Mouse (Mus musculus) CH12.LX (cell line): ENCODE results near the gene Flad1. TPM values are rescaled to one million over a fixed set of nuclear protein-coding genes. Genes with fewer than 3 reads are reported as not detected.

Experiments used
- DNase-seq: peaks from one replicate; pipeline ENCODE4 v3.0.0-alpha.2; 2013; ENCODE audit errors: extremely low read depth
- H3K27ac ChIP-seq: 2 replicates; pipeline ENCODE4 v1.5.1; 2012; ENCODE audit warnings: low read depth, mild to moderate bottlenecking, control low read depth, moderate library complexity; ENCODE audit not compliant: insufficient read depth
- H3K27me3 ChIP-seq: replicated peaks from 2 replicates; pipeline ENCODE3; 2012; ENCODE audit warnings: inconsistent platforms
- H3K36me3 ChIP-seq, 2 experiments: replicated peaks in 1 of 2; 2 replicates each; pipeline versions ENCODE3 to v1.6.1; 2012; ENCODE audit warnings: inconsistent platforms in 1 of 2, low read length in 1 of 2, mild to moderate bottlenecking in 1 of 2, mixed read lengths in 1 of 2, moderate library complexity in 1 of 2; ENCODE audit not compliant: control insufficient read depth in 1 of 2, insufficient read depth in 1 of 2
- H3K4me1 ChIP-seq, 2 experiments: 2 replicates each; pipeline ENCODE4 v1.6.1; 2012; ENCODE audit warnings: inconsistent platforms in 1 of 2, moderate library complexity in 1 of 2; ENCODE audit not compliant: insufficient read depth in 2 of 2, control insufficient read depth in 1 of 2
- H3K4me2 ChIP-seq: 2 replicates; pipeline ENCODE4 v1.6.1; 2012; ENCODE audit warnings: low read depth, mild to moderate bottlenecking, control low read depth; ENCODE audit not compliant: poor library complexity, insufficient read depth, severe bottlenecking
- H3K4me3 ChIP-seq, 3 experiments: fragments of 150-350 bp in 1 of 3; sonication (generic) in 1 of 3; replicated peaks in 1 of 3; 2 replicates each; pipeline versions ENCODE3 to v1.5.1; 2011 to 2012; ENCODE audit warnings: low read depth in 2 of 3, low read length in 2 of 3, mild to moderate bottlenecking in 2 of 3, moderate library complexity in 2 of 3, control low read depth in 1 of 3, improper control_type of control experiment in 1 of 3, inconsistent platforms in 1 of 3, mixed read lengths in 1 of 3; ENCODE audit not compliant: poor library complexity in 1 of 3
- H3K79me2 ChIP-seq: replicated peaks from 2 replicates; pipeline ENCODE4 v1.6.1; 2012; ENCODE audit warnings: mild to moderate bottlenecking, moderate library complexity; ENCODE audit not compliant: control insufficient read depth, poor library complexity, insufficient read depth, severe bottlenecking; ENCODE audit errors: extremely low read depth
- H3K9ac ChIP-seq: 2 replicates; pipeline ENCODE4 v1.6.1; 2012; ENCODE audit warnings: low read depth, mild to moderate bottlenecking, control low read depth, moderate library complexity; ENCODE audit not compliant: insufficient read depth
- H3K9me3 ChIP-seq: replicated peaks from 2 replicates; pipeline ENCODE3; 2012; ENCODE audit warnings: low read length, inconsistent platforms, mixed read lengths
- BHLHE40 ChIP-seq: IDR thresholded peaks from 2 replicates; pipeline ENCODE4 v1.6.1; 2011; ENCODE audit warnings: mild to moderate bottlenecking, low read depth, low read length, improper control_type of control experiment
- CTCF ChIP-seq, 2 experiments: IDR thresholded peaks in 1 of 2; conservative IDR thresholded peaks in 1 of 2; 2 replicates each; pipeline ENCODE4 v1.5.1; 2011 to 2012; ENCODE audit warnings: low read depth in 2 of 2, low read length in 2 of 2, improper control_type of control experiment in 1 of 2, inconsistent platforms in 1 of 2, mild to moderate bottlenecking in 1 of 2, moderate library complexity in 1 of 2
- E2F4 ChIP-seq: IDR thresholded peaks from 2 replicates; pipeline ENCODE4 v1.6.1; 2011; ENCODE audit warnings: low read depth, low read length, improper control_type of control experiment; ENCODE audit not compliant: insufficient replicate concordance
- ELF1 ChIP-seq: IDR thresholded peaks from 2 replicates; pipeline ENCODE4 v1.6.1; 2014; ENCODE audit warnings: low read depth, mild to moderate bottlenecking, inconsistent platforms, low read length, improper control_type of control experiment
- JUND ChIP-seq: conservative IDR thresholded peaks from 2 replicates; pipeline ENCODE4 v1.6.1; 2011; ENCODE audit warnings: low read depth, low read length, improper control_type of control experiment
- KAT2A ChIP-seq: IDR thresholded peaks from 2 replicates; pipeline ENCODE4 v1.6.1; 2012; ENCODE audit warnings: low read length, improper control_type of control experiment, inconsistent platforms; ENCODE audit not compliant: insufficient replicate concordance
- MAFK ChIP-seq: IDR thresholded peaks from 2 replicates; pipeline ENCODE4 v1.6.1; 2011; ENCODE audit warnings: low read length, improper control_type of control experiment; ENCODE audit not compliant: insufficient replicate concordance
- MAZ ChIP-seq: IDR thresholded peaks from 2 replicates; pipeline ENCODE4 v1.6.1; 2012; ENCODE audit warnings: low read depth, mild to moderate bottlenecking, inconsistent platforms, low read length, improper control_type of control experiment, moderate library complexity
- MEF2A ChIP-seq: IDR thresholded peaks from 2 replicates; pipeline ENCODE4 v1.6.1; 2014; ENCODE audit warnings: low read depth, mild to moderate bottlenecking, inconsistent platforms, low read length, improper control_type of control experiment, borderline replicate concordance
- MXI1 ChIP-seq: IDR thresholded peaks from 2 replicates; pipeline ENCODE4 v1.6.1; 2011; ENCODE audit warnings: mild to moderate bottlenecking, low read depth, low read length, improper control_type of control experiment
- MYC ChIP-seq: IDR thresholded peaks from 2 replicates; pipeline ENCODE4 v1.6.1; 2011; ENCODE audit warnings: low read depth, mild to moderate bottlenecking, improper control_type of control experiment, low read length
- NELFE ChIP-seq: IDR thresholded peaks from 2 replicates; pipeline ENCODE4 v1.6.1; 2011; ENCODE audit warnings: low read depth, low read length, improper control_type of control experiment
- PAX5 ChIP-seq: IDR thresholded peaks from 2 replicates; pipeline ENCODE4 v1.6.1; 2012; ENCODE audit warnings: low read length, inconsistent platforms, mixed read lengths
- POLR2AphosphoS2 ChIP-seq: IDR thresholded peaks from 2 replicates; pipeline ENCODE4 v1.6.1; 2011; ENCODE audit warnings: low read depth, low read length, improper control_type of control experiment
- RCOR1 ChIP-seq: conservative IDR thresholded peaks from 2 replicates; pipeline ENCODE4 v1.6.1; 2012; ENCODE audit warnings: low read depth, mild to moderate bottlenecking, inconsistent platforms, low read length, improper control_type of control experiment
- SMC3 ChIP-seq: IDR thresholded peaks from 2 replicates; pipeline ENCODE4 v1.6.1; 2011; ENCODE audit warnings: low read depth, low read length, improper control_type of control experiment
- TCF12 ChIP-seq: IDR thresholded peaks from 2 replicates; pipeline ENCODE4 v1.6.1; 2014; ENCODE audit warnings: low read depth, mild to moderate bottlenecking, inconsistent platforms, low read length, improper control_type of control experiment
- USF2 ChIP-seq: conservative IDR thresholded peaks from 2 replicates; pipeline ENCODE4 v1.6.1; 2011; ENCODE audit warnings: low read depth, low read length, improper control_type of control experiment
- ZC3H11A ChIP-seq: IDR thresholded peaks from 2 replicates; pipeline ENCODE4 v1.6.1; 2012; ENCODE audit warnings: low read depth, mild to moderate bottlenecking, inconsistent platforms, low read length, improper control_type of control experiment
- ZMIZ1 ChIP-seq: IDR thresholded peaks from 2 replicates; pipeline ENCODE4 v1.6.1; 2012; ENCODE audit warnings: low read depth, mild to moderate bottlenecking, inconsistent platforms, low read length, improper control_type of control experiment
- ZNF384 ChIP-seq: IDR thresholded peaks from 2 replicates; pipeline ENCODE4 v1.6.1; 2012; ENCODE audit warnings: low read depth, low read length, improper control_type of control experiment, inconsistent platforms
- dilution Hi-C: fragments of 300-500 bp; cut with MboI; formaldehyde crosslinking; loops from 2 replicates; pipeline ENCODE4 v1.14.3; 2020; ENCODE audit warnings: low sequenced_read_pairs; ENCODE audit not compliant: extremely low pct_unique_long_range_greater_than_20kb, extremely low pct_ligation_motif_present
- in situ Hi-C: fragments of 300-500 bp; cut with MboI; formaldehyde crosslinking; loops from 3 replicates; pipeline ENCODE4 v1.14.3; 2019; ENCODE audit warnings: low sequenced_read_pairs, low pct_ligation_motif_present, low pct_unique_long_range_greater_than_20kb, mixed read lengths
- polyA plus RNA-seq: library from polyadenylated mRNA; unstranded; fragments of >175 nt; gene quantifications from 2 replicates; pipeline ENCODE4 v1.2.1, GENCODE M21; 2012; ENCODE audit warnings: low read depth; ENCODE audit not compliant: insufficient read length
- total RNA-seq, 2 experiments: library from RNA; depleted of rRNA; stranded (reverse); fragments of 300-350 nt in 1 of 2; fragments of >200 nt in 1 of 2; gene quantifications; 2 replicates each; pipeline ENCODE4 v1.2.3; 2012 to 2014

Gene Flad1
- total and polyA plus RNA-seq, 3 experiments = 26.0 to 31.1 (median 26.9) TPM

DNA sequence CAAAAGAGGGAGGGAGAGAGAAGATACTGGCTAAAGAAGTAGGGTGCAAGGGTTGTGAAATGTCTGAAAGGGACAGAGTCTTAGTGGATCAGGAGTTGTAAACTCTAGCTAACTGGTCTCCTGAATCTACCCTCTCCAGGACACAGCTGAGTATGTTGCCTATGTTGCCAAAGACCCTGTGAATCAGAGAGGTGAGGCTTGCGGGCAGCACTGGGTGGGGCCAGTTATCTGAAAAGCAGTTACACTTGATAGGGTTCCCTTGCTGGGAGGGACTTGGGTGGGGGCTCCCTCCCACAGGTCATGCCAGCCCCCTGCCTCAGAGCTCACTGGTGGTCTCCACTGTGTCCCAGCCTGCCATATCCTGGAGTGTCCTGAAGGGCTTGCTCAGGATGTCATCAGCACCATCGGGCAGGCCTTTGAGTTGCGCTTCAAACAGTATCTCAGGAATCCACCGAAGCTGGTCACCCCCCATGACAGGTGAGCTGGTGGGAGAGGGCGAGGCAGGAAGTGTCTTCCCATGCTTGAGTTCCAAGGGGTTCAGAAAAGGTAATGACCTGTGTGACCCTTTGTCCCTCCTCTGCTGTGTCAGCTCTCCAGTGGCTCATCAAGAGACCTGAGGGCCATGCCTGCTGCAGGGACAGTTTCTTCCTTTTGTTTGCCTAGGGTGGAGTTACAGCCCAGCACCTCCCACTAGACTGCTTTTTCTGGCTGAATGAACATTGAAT lies 12.9 kb upstream of the Flad1 start:
- Histone ChIP-seq H3K4me2 (no peak overlapping the region), H3K79me2 (peaks cover 21% of the 10 kb centered on the region), H3K36me3 (peaks cover 48 to 69% of the 10 kb centered on the region in 2 experiments), H3K9me3 (no peaks in the 10 kb centered on the region), H3K4me3 (no peak overlapping the region), H3K27ac (no peak overlapping the region), H3K27me3 (no peaks in the 10 kb centered on the region), H3K4me1 (peaks cover 14 to 38% of the 10 kb centered on the region in 2 experiments), H3K9ac (no peak overlapping the region)
- dilution Hi-C loops (no loop called here), in situ Hi-C loops (no loop called here)
- no peak for DNase-seq
- TF ChIP-seq RCOR1 (no peak), PAX5 (no peak), ZMIZ1 (no peak), ELF1 (no peak), USF2 (no peak), MEF2A (no peak), NELFE (no peak), E2F4 (no peak), MYC (no peak), JUND (no peak), KAT2A (no peak), BHLHE40 (no peak), MAZ (no peak), POLR2AphosphoS2 (no peak)

DNA sequence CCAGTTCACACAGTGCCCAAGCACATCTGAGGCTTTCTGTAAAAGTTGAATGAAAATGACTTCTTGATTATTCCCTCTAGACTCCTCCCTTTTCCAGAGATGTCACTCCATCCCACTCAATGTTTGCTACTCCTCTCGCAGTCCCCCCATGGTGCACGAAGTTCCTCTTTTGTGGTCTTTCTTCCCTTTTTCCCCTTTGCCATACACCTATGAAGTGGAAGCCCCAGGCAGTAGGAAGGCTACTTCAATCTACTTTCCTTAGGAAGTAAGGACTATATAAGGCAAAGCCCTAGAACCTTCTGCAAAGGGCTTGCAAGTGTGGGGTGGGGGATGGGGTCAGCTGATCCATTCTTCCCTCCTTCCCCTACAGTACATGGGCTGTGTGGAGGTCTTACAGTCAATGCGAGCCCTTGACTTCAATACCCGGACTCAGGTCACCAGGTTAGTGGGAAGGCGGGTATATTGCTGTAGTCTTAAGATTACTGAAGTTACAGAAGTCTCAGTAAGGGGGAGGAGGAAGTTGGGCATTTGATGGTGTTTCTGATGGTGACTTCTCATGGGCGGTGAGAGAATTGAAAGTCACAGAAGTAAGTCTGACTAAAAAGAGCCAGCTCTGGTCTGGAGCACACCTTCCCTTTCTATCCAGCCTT lies 11.0 kb upstream of the Flad1 start:
- Histone ChIP-seq H3K79me2 (peaks cover 30% of the 10 kb centered on the region), H3K36me3 (peaks cover 44 to 60% of the 10 kb centered on the region in 2 experiments), H3K4me3 (no peak overlapping the region), H3K4me1 (peaks cover 14 to 42% of the 10 kb centered on the region in 2 experiments), H3K27me3 (no peaks in the 10 kb centered on the region), H3K9me3 (no peaks in the 10 kb centered on the region), H3K4me2 (no peak overlapping the region), H3K27ac (no peak overlapping the region), H3K9ac (no peak overlapping the region)
- in situ Hi-C loops (no loop called here), dilution Hi-C loops (no loop called here)
- TF ChIP-seq MXI1 = no peak
- no peak for TF ChIP-seq SMC3
- no peak for TF ChIP-seq ZC3H11A
- TF ChIP-seq RCOR1 = no peak
- TF ChIP-seq PAX5 = no peak
- TF ChIP-seq MAZ = no peak
- no peak for TF ChIP-seq MAFK
- TF ChIP-seq CTCF (conservative IDR thresholded peaks at IDR 0.05 in 1 of 2, IDR thresholded peaks at IDR 0.05 in 1 of 2; ENCODE audit: low read depth in 2 of 2, low read length in 2 of 2) = no peak
- no peak for TF ChIP-seq ELF1
- no peak for TF ChIP-seq ZNF384
- TF ChIP-seq KAT2A = no peak
- TF ChIP-seq POLR2AphosphoS2 = no peak
- no peak for TF ChIP-seq TCF12
- no peak for DNase-seq
